Mouse (Mus musculus) bone marrow, adult 2 months (tissue): ENCODE measurements around the gene Mrgprd.

Source experiments
- CTCF ChIP-seq: fragments of 200-500 bp; IDR thresholded peaks from 2 replicates; pipeline ENCODE4 v1.5.1; 2011; ENCODE audit warnings: low read length, control low read depth; ENCODE audit not compliant: control insufficient read depth, insufficient read depth
- POLR2A ChIP-seq: fragments of 200-500 bp; IDR thresholded peaks from 2 replicates; pipeline ENCODE4 v1.6.1; 2011; ENCODE audit warnings: low read depth, mild to moderate bottlenecking, control low read depth, low read length, borderline replicate concordance; ENCODE audit not compliant: control insufficient read depth

GRCm38 (mm10) chr7:145308866-145309265 lies 5.8 kb upstream of the Mrgprd start:
- no peak for TF ChIP-seq CTCF
- no peak for TF ChIP-seq POLR2A
